Mouse (Mus musculus) heart, embryonic 12.5 days (tissue): ENCODE measurements around the gene Rbms3. TPM values are rescaled to one million over a fixed set of nuclear protein-coding genes. Genes with fewer than 3 reads are reported as not detected.

Experiments
- ATAC-seq: fragments of 200-750 bp; cut with Nextera tagmentation; 2 replicates; pipeline ENCODE4 v1.8.0; 2017; ENCODE audit warnings: moderate TSS enrichment, moderate library complexity; ENCODE audit not compliant: insufficient number of reproducible peaks, low FRiP score
- H3K27ac ChIP-seq: fragments of 300-500 bp; sonication (generic); 2 replicates; pipeline ENCODE4 v1.5.1; 2016; ENCODE audit warnings: mild to moderate bottlenecking, moderate library complexity; ENCODE audit not compliant: poor library complexity, severe bottlenecking
- H3K27me3 ChIP-seq: fragments of 300-500 bp; sonication (generic); replicated peaks from 2 replicates; pipeline ENCODE4 v1.6.1; 2016; ENCODE audit warnings: mild to moderate bottlenecking, moderate library complexity
- H3K36me3 ChIP-seq: fragments of 300-500 bp; sonication (generic); 2 replicates; pipeline ENCODE4 v1.6.1; 2016; ENCODE audit warnings: mild to moderate bottlenecking, moderate library complexity
- H3K4me1 ChIP-seq: fragments of 300-500 bp; sonication (generic); replicated peaks from 2 replicates; pipeline ENCODE4 v1.6.1; 2016; ENCODE audit warnings: mild to moderate bottlenecking
- H3K4me2 ChIP-seq: fragments of 300-500 bp; sonication (generic); 2 replicates; pipeline ENCODE4 v1.6.1; 2016; ENCODE audit warnings: mild to moderate bottlenecking, moderate library complexity
- H3K4me3 ChIP-seq: fragments of 300-500 bp; sonication (generic); 2 replicates; pipeline ENCODE4 v1.5.1; 2016; ENCODE audit warnings: mild to moderate bottlenecking
- H3K9ac ChIP-seq: fragments of 300-500 bp; sonication (generic); 2 replicates; pipeline ENCODE4 v1.6.1; 2016; ENCODE audit warnings: mild to moderate bottlenecking, moderate library complexity
- H3K9me3 ChIP-seq: fragments of 300-500 bp; sonication (generic); replicated peaks from 2 replicates; pipeline ENCODE4 v1.6.1; 2016; ENCODE audit warnings: mild to moderate bottlenecking, moderate library complexity
- WGBS: fragments of 180-500 bp; shearing (Covaris S2); methylation state at CpG from one replicate; pipeline ENCODE4 v1.1.7; 2016; 5-methylcytosine and 5-hydroxymethylcytosine counted together
- polyA plus RNA-seq: library from polyadenylated mRNA; unstranded; fragments of >200 nt; fragmentation: Nextera tagmentation; extraction: Ambion mirVana; gene quantifications from 2 replicates; pipeline ENCODE4 v1.2.1, GENCODE M21; 2016

Rbms3 gene
- polyA plus RNA-seq, 1 experiment from 2014 or later: 42.2 TPM

DNA sequence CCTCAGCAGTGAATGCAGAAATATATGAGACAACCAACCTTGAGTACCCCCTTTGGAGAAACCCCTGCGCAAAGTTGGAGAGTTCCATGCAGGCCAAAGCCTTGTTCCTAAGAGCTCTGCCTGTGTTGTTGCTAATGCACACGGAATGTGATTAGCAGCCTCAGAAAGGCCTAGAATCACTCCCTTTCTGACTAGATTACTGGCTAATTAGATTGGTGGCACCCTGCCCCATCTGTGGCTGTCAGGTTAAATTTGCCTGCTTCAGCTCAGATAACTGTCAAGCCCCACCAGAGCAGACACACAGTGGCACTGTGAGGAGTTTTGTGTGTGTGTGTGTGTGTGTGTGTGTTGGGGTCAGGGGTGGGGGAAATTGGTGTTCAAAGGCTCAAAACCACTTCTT is 724.1 kb downstream of the Rbms3 start:
- no peak overlapping the region for H3K27ac ChIP-seq
- H3K9me3 ChIP-seq: no peaks in the 10 kb centered on the region
- ATAC-seq: no peak
- WGBS: 56% methylated on average over 2 of the region's 2 CpGs
- H3K36me3 ChIP-seq: no peaks in the 10 kb centered on the region
- no peaks in the 10 kb centered on the region for H3K27me3 ChIP-seq
- no peak overlapping the region for H3K4me2 ChIP-seq
- H3K4me3 ChIP-seq: no peak overlapping the region
- no peak overlapping the region for H3K9ac ChIP-seq
- no peaks in the 10 kb centered on the region for H3K4me1 ChIP-seq

DNA sequence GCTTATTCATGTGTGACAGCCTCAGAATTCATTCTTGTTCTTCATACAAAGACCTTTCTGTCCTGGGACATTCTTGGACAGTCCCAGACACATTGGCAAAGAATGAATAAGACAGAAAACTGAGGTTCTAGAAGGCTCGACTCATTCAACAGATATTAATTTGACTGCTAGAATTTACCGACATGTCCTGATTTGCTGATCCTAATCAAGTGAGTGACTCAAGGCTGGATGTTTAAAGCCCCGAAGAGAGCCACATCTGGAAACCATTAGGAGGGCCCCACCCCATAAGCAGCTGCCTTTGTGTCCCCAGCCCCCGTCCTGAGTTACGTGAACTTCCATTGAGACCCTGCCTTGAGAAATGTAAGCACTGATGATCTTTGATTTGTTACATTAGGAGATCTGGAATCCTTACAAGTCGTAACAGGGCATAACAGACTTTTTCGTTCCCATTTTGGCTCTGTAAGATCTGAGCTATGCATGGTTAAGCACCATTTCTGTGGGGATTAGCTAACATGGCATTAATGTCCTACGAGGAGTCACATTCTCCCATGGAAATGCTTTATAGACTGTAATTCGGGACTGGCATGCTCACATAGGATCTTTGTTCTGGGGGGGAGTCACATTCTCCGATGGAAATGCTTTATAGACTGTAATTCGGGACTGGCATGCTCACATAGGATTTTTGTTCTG is 726.3 kb downstream of the Rbms3 start:
- H3K27me3 ChIP-seq: no peaks in the 10 kb centered on the region
- peaks cover 3% of the 10 kb centered on the region; the same call in 1 of the 2 replicates for H3K4me1 ChIP-seq
- H3K27ac ChIP-seq: no peak overlapping the region
- ATAC-seq: no peak
- H3K9ac ChIP-seq: no peak overlapping the region
- H3K4me2 ChIP-seq: no peak overlapping the region
- H3K4me3 ChIP-seq: no peak overlapping the region
- WGBS: 69% methylated on average over 11 of the region's 11 CpGs
- H3K9me3 ChIP-seq: no peaks in the 10 kb centered on the region
- no peaks in the 10 kb centered on the region for H3K36me3 ChIP-seq

DNA sequence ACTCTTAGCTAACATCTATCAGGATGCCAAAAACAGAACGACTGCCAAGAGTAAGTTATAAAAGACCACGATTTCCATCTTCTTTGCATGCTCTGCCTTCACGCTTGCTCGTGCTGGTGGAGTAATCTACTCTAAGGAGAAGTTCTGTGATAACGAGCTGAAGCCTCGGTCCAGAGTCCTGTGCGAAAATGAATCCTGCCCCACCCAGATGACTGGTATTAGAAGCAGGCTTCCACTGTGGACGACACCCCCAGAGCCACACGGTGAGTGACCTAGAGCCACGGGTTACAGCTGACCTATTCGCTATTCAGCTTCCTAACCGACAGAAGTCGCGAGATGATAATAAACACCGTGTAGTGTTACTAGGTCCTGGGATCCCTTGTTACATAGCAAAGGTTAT is 730.3 kb downstream of the Rbms3 start:
- H3K9ac ChIP-seq: no peak overlapping the region
- H3K4me1 ChIP-seq: peaks cover 3% of the 10 kb centered on the region; the same call in 1 of the 2 replicates
- ATAC-seq: no peak
- no peak overlapping the region for H3K4me3 ChIP-seq
- H3K4me2 ChIP-seq: no peak overlapping the region
- no peaks in the 10 kb centered on the region for H3K27me3 ChIP-seq
- no peaks in the 10 kb centered on the region for H3K9me3 ChIP-seq
- H3K36me3 ChIP-seq: no peaks in the 10 kb centered on the region
- 67% methylated on average over 15 of the region's 15 CpGs for WGBS
- no peak overlapping the region for H3K27ac ChIP-seq

DNA sequence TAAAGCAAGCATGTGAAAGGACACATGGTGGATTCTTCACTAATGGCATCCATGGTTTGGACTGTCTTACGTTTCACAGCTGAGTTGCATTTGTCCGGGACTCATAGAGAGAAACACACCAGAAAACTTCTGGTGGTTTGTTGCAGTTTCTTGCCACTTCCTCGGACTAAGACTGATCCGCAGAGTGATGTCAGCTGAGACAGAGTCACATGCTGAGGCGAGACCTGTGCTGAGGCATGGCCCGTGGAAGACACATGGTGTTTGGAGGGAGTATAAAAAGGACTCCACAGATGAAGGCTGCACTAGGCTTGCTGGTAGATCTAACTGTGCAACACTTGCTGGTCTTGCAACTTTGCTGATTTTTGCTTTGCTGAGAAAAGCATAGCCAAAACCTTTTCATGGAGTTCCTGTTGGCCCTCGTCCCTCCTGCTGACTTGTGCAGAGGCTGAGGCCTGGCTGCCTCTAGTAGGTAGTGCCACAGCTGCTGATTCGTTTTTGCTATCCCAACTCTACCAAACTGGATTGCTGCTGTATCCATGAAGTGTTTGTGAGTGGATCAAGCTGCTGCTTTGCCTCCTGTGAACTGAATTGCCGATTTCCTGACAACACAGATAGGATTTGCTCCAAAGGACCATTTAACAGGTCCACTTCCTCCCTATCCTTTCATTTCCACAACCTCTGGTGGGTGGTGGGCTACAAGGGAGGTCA is 742.6 kb downstream of the Rbms3 start:
- no peak for ATAC-seq
- Histone ChIP-seq H3K9ac (no peak overlapping the region), H3K4me2 (no peak overlapping the region), H3K27ac (no peak overlapping the region), H3K9me3 (no peaks in the 10 kb centered on the region; the same call in 1 of the 2 replicates), H3K4me3 (no peak overlapping the region), H3K4me1 (no peaks in the 10 kb centered on the region), H3K36me3 (no peaks in the 10 kb centered on the region), H3K27me3 (no peaks in the 10 kb centered on the region)
- WGBS: 77% methylated on average over 9 of the region's 9 CpGs

DNA sequence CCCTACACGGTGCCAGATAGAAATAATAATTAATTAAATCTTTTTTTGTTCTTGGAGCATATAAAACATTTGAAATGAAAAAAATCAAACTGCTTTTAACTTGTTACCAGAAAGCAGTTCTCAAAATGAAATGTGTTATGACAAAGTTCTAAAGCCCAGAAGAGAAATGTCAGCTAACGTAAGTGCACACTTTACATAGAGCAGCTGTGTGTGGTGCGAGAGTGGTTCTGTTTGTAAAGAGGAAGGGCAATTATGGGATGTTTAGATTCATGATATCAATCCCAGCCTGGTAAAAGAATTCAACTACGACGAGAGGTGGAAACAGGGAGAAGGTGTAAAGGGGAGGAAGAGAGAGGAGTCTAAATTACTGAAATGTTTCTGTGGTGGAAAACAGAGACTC is 744.1 kb downstream of the Rbms3 start:
- no peak overlapping the region for H3K9ac ChIP-seq
- H3K4me3 ChIP-seq: no peak overlapping the region
- no peak for ATAC-seq
- no peak overlapping the region for H3K27ac ChIP-seq
- H3K9me3 ChIP-seq: no peaks in the 10 kb centered on the region; the same call in 1 of the 2 replicates
- H3K4me2 ChIP-seq: no peak overlapping the region
- no peaks in the 10 kb centered on the region for H3K27me3 ChIP-seq
- H3K4me1 ChIP-seq: peaks cover 2% of the 10 kb centered on the region
- H3K36me3 ChIP-seq: no peaks in the 10 kb centered on the region
- 54% methylated on average over 5 of the region's 5 CpGs for WGBS

DNA sequence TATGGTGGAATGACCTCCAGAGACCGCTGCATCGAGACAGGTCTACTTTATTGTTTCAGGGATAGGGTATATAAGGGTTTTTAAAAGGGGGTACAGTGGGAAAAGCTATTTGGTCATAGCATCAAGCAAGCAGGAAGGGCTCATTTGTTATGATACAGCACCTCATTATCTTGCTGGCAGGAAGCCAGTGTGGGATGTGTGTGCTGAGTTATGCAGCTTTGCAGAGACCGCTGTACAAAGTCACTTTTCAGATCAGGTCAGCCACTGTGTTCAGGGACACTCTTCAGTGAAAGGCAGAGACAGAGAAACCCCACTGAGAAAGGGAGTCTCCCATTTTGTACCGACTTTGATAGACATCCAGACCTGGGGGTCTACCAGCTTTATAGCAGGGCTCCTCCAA is 749.2 kb downstream of the Rbms3 start:
- Histone ChIP-seq H3K9ac (no peak overlapping the region), H3K4me1 (peaks cover 12% of the 10 kb centered on the region), H3K36me3 (no peaks in the 10 kb centered on the region), H3K27me3 (no peaks in the 10 kb centered on the region), H3K4me3 (no peak overlapping the region), H3K9me3 (peaks cover 8% of the 10 kb centered on the region), H3K4me2 (0 out of 2 replicates have a peak overlapping the region, but pooled peaks have one; percentile 3), H3K27ac (peak overlapping the region; percentile 85)
- 39% methylated on average over 4 of the region's 4 CpGs for WGBS
- peak; percentile 72 for ATAC-seq

DNA sequence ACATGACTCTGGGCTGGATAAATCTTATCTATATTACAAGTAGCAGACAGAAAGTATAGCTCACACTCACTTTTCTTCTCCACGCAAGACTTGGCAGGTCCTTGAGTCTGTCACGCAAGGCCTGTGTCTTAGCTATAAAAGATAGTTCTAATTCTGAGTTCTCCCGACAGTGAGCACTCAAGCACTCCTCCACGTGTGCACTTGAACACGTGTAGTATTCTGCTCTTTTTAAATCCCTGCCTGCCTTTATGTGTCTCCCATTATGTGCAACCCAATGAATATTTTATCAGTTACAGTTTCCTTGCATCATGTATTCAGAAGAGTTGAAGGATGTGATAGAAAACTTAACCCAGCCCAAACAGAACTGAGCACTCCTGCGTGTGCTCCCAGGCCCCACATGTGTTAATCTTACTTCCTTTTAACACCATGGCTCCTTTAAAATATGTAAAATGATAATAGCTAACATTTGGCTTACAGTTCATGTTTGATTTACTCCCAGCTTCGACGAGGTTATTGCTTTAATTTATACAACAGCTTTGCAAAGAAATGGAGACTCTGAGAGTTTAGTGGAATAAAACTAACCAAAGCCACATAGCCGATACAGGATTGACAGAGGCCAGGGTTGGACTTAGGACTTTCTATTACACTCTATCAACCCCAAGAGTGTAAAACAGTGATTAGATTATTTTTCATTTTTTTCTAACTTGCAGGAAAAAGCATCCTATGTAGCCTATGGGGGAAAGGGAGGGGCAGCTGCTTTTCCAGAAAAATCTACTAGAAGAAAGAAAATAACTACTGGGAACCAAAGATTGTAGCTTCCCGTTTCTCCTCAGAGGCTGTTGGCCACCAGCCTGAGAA is 749.9 kb downstream of the Rbms3 start:
- Histone ChIP-seq H3K27me3 (no peaks in the 10 kb centered on the region), H3K9ac (no peak overlapping the region), H3K4me1 (peaks cover 16% of the 10 kb centered on the region), H3K36me3 (no peaks in the 10 kb centered on the region), H3K4me3 (no peak overlapping the region), H3K27ac (peak overlapping the region; percentile 85), H3K9me3 (peaks cover 8% of the 10 kb centered on the region), H3K4me2 (no peak overlapping the region)
- ATAC-seq: peak; percentile 68
- 56% methylated on average over 10 of the region's 10 CpGs for WGBS

DNA sequence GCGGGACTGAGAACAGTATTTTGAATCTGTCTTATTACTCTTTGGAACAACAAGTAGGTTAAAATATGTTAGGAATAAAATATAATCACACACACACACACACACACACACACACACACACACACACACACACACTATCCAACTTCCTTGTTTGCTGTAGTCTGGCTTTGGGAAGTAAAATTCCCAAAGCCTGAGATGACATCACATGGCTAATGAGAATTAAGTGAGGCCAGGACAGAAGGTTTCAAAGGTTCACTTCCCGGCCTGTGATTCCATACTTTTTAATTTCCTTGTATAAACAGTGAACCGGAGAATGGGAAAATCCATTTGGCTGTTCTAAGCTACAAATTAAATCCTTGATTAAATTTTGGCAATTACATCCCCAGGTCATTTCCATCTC is 752.9 kb downstream of the Rbms3 start:
- no peak overlapping the region for H3K9ac ChIP-seq
- no peaks in the 10 kb centered on the region for H3K27me3 ChIP-seq
- H3K4me2 ChIP-seq: no peak overlapping the region
- peaks cover 40% of the 10 kb centered on the region for H3K4me1 ChIP-seq
- peaks cover 8% of the 10 kb centered on the region for H3K9me3 ChIP-seq
- 85% methylated on average over 3 of the region's 3 CpGs for WGBS
- H3K36me3 ChIP-seq: no peaks in the 10 kb centered on the region
- H3K4me3 ChIP-seq: no peak overlapping the region
- no peak for ATAC-seq
- H3K27ac ChIP-seq: no peak overlapping the region

DNA sequence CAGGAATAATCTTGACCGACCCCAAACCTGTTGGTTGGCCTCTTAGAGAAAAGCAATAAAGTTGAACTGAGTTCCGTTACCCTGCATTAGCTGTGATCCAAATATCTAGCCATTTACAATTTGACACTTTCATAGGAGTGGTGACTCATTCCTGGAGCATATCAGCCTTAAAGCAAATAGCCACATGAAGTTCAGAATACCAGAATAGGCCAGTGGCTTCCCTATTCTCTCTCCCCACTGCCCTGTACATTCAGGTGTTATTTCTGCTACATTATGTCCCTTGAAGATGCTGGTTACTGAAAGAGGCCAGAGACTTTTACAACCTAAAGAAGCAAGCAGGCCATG is 755.8 kb downstream of the Rbms3 start:
- H3K27ac ChIP-seq: peak overlapping the region; percentile 84
- WGBS: 21% methylated on average over 2 of the region's 2 CpGs
- H3K36me3 ChIP-seq: peaks cover 4% of the 10 kb centered on the region; the same call in 1 of the 2 replicates
- H3K9me3 ChIP-seq: peaks cover 6% of the 10 kb centered on the region
- peak overlapping the region; percentile 53 for H3K4me2 ChIP-seq
- no peak for ATAC-seq
- H3K4me1 ChIP-seq: peaks cover 35% of the 10 kb centered on the region
- H3K27me3 ChIP-seq: no peaks in the 10 kb centered on the region
- H3K4me3 ChIP-seq: no peak overlapping the region
- H3K9ac ChIP-seq: peak overlapping the region; percentile 51; the same call in 1 of the 2 replicates

DNA sequence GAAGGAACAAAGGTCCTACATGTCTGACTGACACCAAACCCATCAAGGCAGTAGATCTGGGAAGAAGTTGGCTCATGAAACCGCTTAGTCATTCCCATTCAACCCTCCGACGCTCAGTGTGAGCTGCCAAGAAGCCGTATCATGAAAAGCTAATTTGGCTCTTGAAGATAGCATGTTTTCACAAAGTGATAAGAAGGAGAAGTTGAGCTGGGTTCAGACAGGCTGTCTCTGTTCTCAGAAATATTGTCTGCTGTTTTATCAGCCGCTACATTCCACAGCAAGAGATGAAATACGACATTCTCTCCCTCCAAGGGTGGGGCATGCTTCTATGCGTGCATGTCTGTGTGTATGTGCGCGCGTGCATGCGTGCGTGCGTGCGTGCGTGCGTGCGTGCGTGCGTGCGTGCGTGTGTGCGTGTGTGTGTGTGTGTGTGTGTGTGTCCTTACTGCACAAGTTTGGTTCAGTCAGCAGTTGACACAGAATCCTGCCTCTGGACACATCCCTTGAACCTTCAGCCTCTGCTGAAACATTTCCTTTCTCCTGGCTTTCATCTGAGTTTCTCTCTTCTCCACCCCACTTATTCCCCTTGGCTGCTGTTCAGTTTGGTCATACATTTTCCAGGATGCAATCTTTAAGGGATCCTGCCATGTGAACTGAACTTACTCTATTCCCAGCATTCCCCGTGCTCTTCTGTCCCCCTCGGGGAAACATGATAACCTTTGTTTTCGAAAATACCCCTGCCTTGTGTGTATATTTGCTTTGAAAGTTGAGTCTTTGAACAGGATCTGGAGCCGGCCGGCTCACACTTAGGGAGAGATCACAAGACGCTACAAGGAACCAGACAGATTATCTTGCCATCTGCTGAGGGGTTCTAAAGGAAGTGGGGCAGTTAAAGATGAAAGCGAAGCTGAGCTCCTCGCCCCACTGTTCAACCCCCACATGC is 756.4 kb downstream of the Rbms3 start:
- Histone ChIP-seq H3K27ac (peak overlapping the region; percentile 84), H3K4me2 (peak overlapping the region; percentile 53), H3K9me3 (peaks cover 7% of the 10 kb centered on the region), H3K4me1 (peaks cover 35% of the 10 kb centered on the region), H3K9ac (peak overlapping the region; percentile 27; the same call in 1 of the 2 replicates), H3K36me3 (peaks cover 4% of the 10 kb centered on the region; the same call in 1 of the 2 replicates), H3K27me3 (no peaks in the 10 kb centered on the region), H3K4me3 (no peak overlapping the region)
- WGBS: 27% methylated on average over 30 of the region's 30 CpGs
- peak; percentile 81 for ATAC-seq
